Mouse (Mus musculus) hindbrain, embryonic 14.5 days (tissue): ENCODE results near the gene Pram1. TPM values are rescaled to one million over a fixed set of nuclear protein-coding genes. Genes with fewer than 3 reads are reported as not detected.
A peak's percentile ranks its signal among the peaks of the same experiment; 100 is the strongest.

Experiments used
- ATAC-seq: fragments of 200-750 bp; cut with Nextera tagmentation; 2 replicates; pipeline ENCODE4 v1.8.0; 2017; ENCODE audit warnings: moderate number of reproducible peaks, mild to moderate bottlenecking, moderate TSS enrichment, moderate library complexity; ENCODE audit not compliant: low FRiP score
- DNase-seq: peaks from one replicate; pipeline ENCODE4 v3.0.0-alpha.2; 2015; ENCODE audit warnings: low spot score
- H3K27ac ChIP-seq: fragments of 300-500 bp; sonication (generic); 2 replicates; pipeline ENCODE4 v1.5.1; 2014; ENCODE audit warnings: mild to moderate bottlenecking, moderate library complexity
- H3K27me3 ChIP-seq: fragments of 300-500 bp; sonication (generic); 2 replicates; pipeline ENCODE4 v1.6.1; 2014; ENCODE audit warnings: mild to moderate bottlenecking, low read length, mixed read lengths; ENCODE audit not compliant: control insufficient read depth, insufficient read depth
- H3K36me3 ChIP-seq: fragments of 300-500 bp; sonication (generic); replicated peaks from 2 replicates; pipeline ENCODE4 v1.6.1; 2014; ENCODE audit not compliant: control insufficient read depth, insufficient read depth
- H3K4me1 ChIP-seq: fragments of 300-500 bp; sonication (generic); replicated peaks from 2 replicates; pipeline ENCODE4 v1.6.1; 2014; ENCODE audit warnings: antibody characterized with exemption, low read length, mixed read lengths; ENCODE audit not compliant: control insufficient read depth, insufficient read depth
- H3K4me2 ChIP-seq: fragments of 300-500 bp; sonication (generic); replicated peaks from 2 replicates; pipeline ENCODE4 v1.6.1; 2014; ENCODE audit warnings: mild to moderate bottlenecking, moderate library complexity
- H3K4me3 ChIP-seq: fragments of 300-500 bp; sonication (generic); replicated peaks from 2 replicates; pipeline ENCODE4 v1.5.1; 2014; ENCODE audit warnings: mild to moderate bottlenecking, low read length
- H3K9ac ChIP-seq: fragments of 300-500 bp; sonication (generic); 2 replicates; pipeline ENCODE4 v1.6.1; 2014
- H3K9me3 ChIP-seq: fragments of 300-500 bp; sonication (generic); 2 replicates; pipeline ENCODE4 v1.6.1; 2016; ENCODE audit warnings: low read length; ENCODE audit not compliant: control insufficient read depth
- WGBS: fragments of 180-500 bp; shearing (Covaris S2); extraction: QIAGEN DNeasy Blood & Tissue Kit; methylation state at CpG from one replicate; pipeline ENCODE4 v1.1.7; 2014; 5-methylcytosine and 5-hydroxymethylcytosine counted together
- polyA plus RNA-seq: library from polyadenylated mRNA; unstranded; fragments of >200 nt; fragmentation: Nextera tagmentation; extraction: Ambion mirVana; gene quantifications from 2 replicates; pipeline ENCODE4 v1.2.1, GENCODE M21; 2014

Pram1 gene
- polyA plus RNA-seq, 1 experiment from 2014 or later: 0.37 TPM

GRCm38 (mm10) chr17:33627281-33627680 is 10.6 kb upstream of the Pram1 start:
- no peak overlapping the region for H3K4me3 ChIP-seq
- H3K9me3 ChIP-seq: no peaks in the 10 kb centered on the region
- H3K4me1 ChIP-seq: peaks cover 21% of the 10 kb centered on the region
- peak; percentile 5 for DNase-seq
- no peak for ATAC-seq
- H3K4me2 ChIP-seq: no peak overlapping the region
- 91% methylated on average over 3 of the region's 3 CpGs for WGBS
- H3K27ac ChIP-seq: no peak overlapping the region
- H3K36me3 ChIP-seq: peaks cover 16% of the 10 kb centered on the region
- no peak overlapping the region for H3K9ac ChIP-seq
- no peaks in the 10 kb centered on the region for H3K27me3 ChIP-seq

- no peaks in the 10 kb centered on the region for H3K27me3 ChIP-seq
- peaks cover 24% of the 10 kb centered on the region for H3K36me3 ChIP-seq
- peaks cover 21% of the 10 kb centered on the region for H3K4me1 ChIP-seq
- peak within 1 kb of the TSS; percentile 94 for H3K27ac ChIP-seq
- H3K4me3 ChIP-seq: peak within 1 kb of the TSS; percentile 55
- WGBS: 2% methylated on average over 34 of the region's 35 CpGs
- ATAC-seq (peak; percentile 95), DNase-seq (peak; percentile 96)
- peak within 1 kb of the TSS; percentile 77 for H3K9ac ChIP-seq
- peak within 1 kb of the TSS; percentile 89 for H3K4me2 ChIP-seq
- no peaks in the 10 kb centered on the region for H3K9me3 ChIP-seq
Measured at GRCm38 (mm10) chr17:33628621-33629486, 9.0 kb upstream of the Pram1 start, which contains the start of gene Zfp414. TSS of gene Zfp414 (plus strand) at chr17:33629090.

GRCm38 (mm10) chr17:33629487-33630125 is 8.2 kb upstream of the Pram1 start:
- Histone ChIP-seq H3K9me3 (no peaks in the 10 kb centered on the region), H3K27ac (peak overlapping the region; percentile 94), H3K4me2 (peak overlapping the region; percentile 89), H3K36me3 (peaks cover 24% of the 10 kb centered on the region), H3K4me1 (peaks cover 21% of the 10 kb centered on the region), H3K27me3 (no peaks in the 10 kb centered on the region), H3K9ac (peak overlapping the region; percentile 77), H3K4me3 (peak overlapping the region; percentile 55)
- DNase-seq (no peak), ATAC-seq (peak; percentile 22)
- 74% methylated on average over 12 of the region's 12 CpGs for WGBS

- no peaks in the 10 kb centered on the region for H3K27me3 ChIP-seq
- H3K9me3 ChIP-seq: no peaks in the 10 kb centered on the region
- 85% methylated on average over 13 of the region's 13 CpGs for WGBS
- no peak for DNase-seq
- no peak overlapping the region for H3K4me3 ChIP-seq
- peaks cover 21% of the 10 kb centered on the region for H3K4me1 ChIP-seq
- H3K9ac ChIP-seq: no peak overlapping the region
- no peak overlapping the region for H3K27ac ChIP-seq
- peak overlapping the region; percentile 89 for H3K4me2 ChIP-seq
- peaks cover 24% of the 10 kb centered on the region for H3K36me3 ChIP-seq
- no peak for ATAC-seq
Measured at GRCm38 (mm10) chr17:33630171-33630895, 7.5 kb upstream of the Pram1 start.

GRCm38 (mm10) chr17:33631236-33631635 is 6.6 kb upstream of the Pram1 start:
- 95% methylated on average over 9 of the region's 9 CpGs for WGBS
- Histone ChIP-seq H3K9ac (no peak overlapping the region), H3K9me3 (no peaks in the 10 kb centered on the region), H3K27me3 (no peaks in the 10 kb centered on the region), H3K4me2 (no peak overlapping the region), H3K36me3 (peaks cover 28% of the 10 kb centered on the region), H3K4me3 (no peak overlapping the region), H3K4me1 (peaks cover 21% of the 10 kb centered on the region), H3K27ac (no peak overlapping the region)
- no peak for DNase-seq
- no peak for ATAC-seq

- H3K9me3 ChIP-seq: no peaks in the 10 kb centered on the region
- no peak overlapping the region for H3K27ac ChIP-seq
- no peak overlapping the region for H3K4me3 ChIP-seq
- no peak for DNase-seq
- no peak overlapping the region for H3K9ac ChIP-seq
- 77% methylated on average over 5 of the region's 5 CpGs for WGBS
- no peak for ATAC-seq
- H3K4me1 ChIP-seq: peaks cover 21% of the 10 kb centered on the region
- H3K36me3 ChIP-seq: peaks cover 28% of the 10 kb centered on the region
- H3K27me3 ChIP-seq: no peaks in the 10 kb centered on the region
- no peak overlapping the region for H3K4me2 ChIP-seq
Measured at GRCm38 (mm10) chr17:33631796-33632195, 6.1 kb upstream of the Pram1 start.

GRCm38 (mm10) chr17:33637038-33637437 is 818 bp upstream of the Pram1 start:
- Histone ChIP-seq H3K4me3 (no peak overlapping the region), H3K27ac (no peak overlapping the region), H3K4me2 (no peak overlapping the region), H3K27me3 (no peaks in the 10 kb centered on the region), H3K36me3 (peaks cover 46% of the 10 kb centered on the region), H3K4me1 (no peaks in the 10 kb centered on the region), H3K9me3 (no peaks in the 10 kb centered on the region), H3K9ac (no peak overlapping the region)
- DNase-seq (no peak), ATAC-seq (no peak)
- 86% methylated on average over 2 of the region's 2 CpGs for WGBS

GRCm38 (mm10) chr17:33639743-33640142 is 1.9 kb downstream of the Pram1 start:
- DNase-seq (no peak), ATAC-seq (no peak)
- no peak overlapping the region for H3K9ac ChIP-seq
- H3K9me3 ChIP-seq: no peaks in the 10 kb centered on the region
- no peak overlapping the region for H3K27ac ChIP-seq
- H3K4me3 ChIP-seq: no peak overlapping the region
- H3K4me1 ChIP-seq: no peaks in the 10 kb centered on the region
- 72% methylated on average over 6 of the region's 6 CpGs for WGBS
- no peaks in the 10 kb centered on the region for H3K27me3 ChIP-seq
- no peak overlapping the region for H3K4me2 ChIP-seq
- peaks cover 61% of the 10 kb centered on the region for H3K36me3 ChIP-seq

- Histone ChIP-seq H3K9me3 (no peaks in the 10 kb centered on the region), H3K4me1 (no peaks in the 10 kb centered on the region), H3K27ac (no peak overlapping the region), H3K4me3 (no peak overlapping the region), H3K9ac (no peak overlapping the region), H3K4me2 (no peak overlapping the region), H3K36me3 (peaks cover 81% of the 10 kb centered on the region), H3K27me3 (no peaks in the 10 kb centered on the region)
- DNase-seq: no peak
- 98% methylated on average over 4 of the region's 4 CpGs for WGBS
- ATAC-seq: no peak
Measured at GRCm38 (mm10) chr17:33644068-33644467, 6.2 kb downstream of the Pram1 start.
